ENCODE assay signal across 8 mouse cellular contexts in the genomic region with DNA sequence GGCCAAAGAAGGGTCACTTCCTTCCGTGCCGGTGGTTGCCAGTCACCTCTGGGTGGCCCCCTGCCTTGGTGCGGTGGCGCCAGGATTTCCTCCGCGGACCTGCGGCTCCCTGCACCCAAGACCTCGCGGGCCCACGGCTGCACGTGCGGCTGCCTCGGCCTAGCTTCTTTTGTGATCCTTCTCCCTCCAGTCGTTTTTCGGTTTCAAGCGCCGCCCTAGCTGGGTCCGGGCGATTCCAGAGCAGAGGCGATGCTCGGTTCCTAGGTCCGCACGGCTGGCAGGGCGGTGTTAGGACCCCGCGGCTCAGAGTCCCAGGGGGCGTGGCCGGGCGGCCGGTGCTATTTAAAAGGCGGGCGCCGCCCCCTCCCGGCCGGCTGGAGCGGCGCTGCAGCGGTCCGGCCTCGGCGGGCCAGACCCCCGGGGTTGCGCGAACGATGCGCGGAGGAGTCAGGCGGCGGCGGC. TPM values are rescaled to one million over a fixed set of nuclear protein-coding genes. Genes with fewer than 3 reads are reported as not detected.
DNase-seq lines count a peak whose midpoint lies in the region; ATAC-seq and TF ChIP-seq lines count a peak whose summit lies in the region.

No protein-coding gene starts in this region.

- TF ChIP-seq POLR2A in thymus, adult 2 months (IDR thresholded peaks at IDR 0.05; ENCODE audit: control insufficient read depth, extremely low read depth, insufficient read depth, low read length, poor library complexity): no peak

- no peaks in the 10 kb centered on the region for H3K36me3 ChIP-seq in E14TG2a.4 (ENCODE audit: insufficient read depth, low read length)
- no peaks in the 10 kb centered on the region for H3K36me3 ChIP-seq in forebrain, embryonic 15.5 days
- no peaks in the 10 kb centered on the region for H3K36me3 ChIP-seq in lung, embryonic 16.5 days (ENCODE audit: control insufficient read depth, insufficient read depth, low read length)
- H3K36me3 ChIP-seq in thymus, adult 2 months (ENCODE audit: control insufficient read depth, insufficient read depth, low read length): no peaks in the 10 kb centered on the region

- no peak for TF ChIP-seq CTCF in E14TG2a.4 (conservative IDR thresholded peaks at IDR 0.05; ENCODE audit: low read length)
- TF ChIP-seq CTCF in layer of hippocampus, adult 2 months (conservative IDR thresholded peaks at IDR 0.05): peak; percentile 67
- TF ChIP-seq CTCF in thymus, adult 2 months (IDR thresholded peaks at IDR 0.05; ENCODE audit: borderline replicate concordance, control insufficient read depth, extremely low read depth, insufficient read depth, low read length, poor library complexity): 0 out of 2 replicates have a peak, but pooled peaks have one; percentile 57

- under 1% methylated on average over 48 of the region's 50 CpGs for WGBS in forebrain, embryonic 15.5 days
- WGBS in lung, embryonic 16.5 days: 0% methylated on average over 47 of the region's 50 CpGs
- whole genome bisulfite sequencing in thymus, adult 2 months: under 1% methylated on average over 50 of the region's 50 CpGs

- peak; percentile 83 for ATAC-seq in forebrain, embryonic 15.5 days (replicated peaks)
- peak; percentile 85 for ATAC-seq in lung, embryonic 16.5 days (ENCODE audit: low read depth)

- H3K4me1 ChIP-seq in E14TG2a.4 (replicated peaks; ENCODE audit: low read depth, low read length): peaks cover 28% of the 10 kb centered on the region
- H3K4me1 ChIP-seq in forebrain, embryonic 15.5 days: peaks cover 9% of the 10 kb centered on the region
- H3K4me1 ChIP-seq in lung, embryonic 16.5 days (replicated peaks; ENCODE audit: control insufficient read depth, insufficient read depth, low read length): peaks cover 13% of the 10 kb centered on the region
- H3K4me1 ChIP-seq in thymus, adult 2 months (replicated peaks; ENCODE audit: control insufficient read depth, insufficient read depth, low read length): peaks cover 49% of the 10 kb centered on the region

- peak overlapping the region; percentile 52 for H3K9ac ChIP-seq in forebrain, embryonic 15.5 days (replicated peaks)
- peak overlapping the region; percentile 66 for H3K9ac ChIP-seq in lung, embryonic 16.5 days (ENCODE audit: low read length)

- H3K4me2 ChIP-seq in forebrain, embryonic 15.5 days (replicated peaks): peak overlapping the region; percentile 78
- H3K4me2 ChIP-seq in lung, embryonic 16.5 days (ENCODE audit: low read depth, low read length): peak overlapping the region; percentile 93

- no peak overlapping the region for H3K27ac ChIP-seq in forebrain, embryonic 15.5 days (replicated peaks)
- peak overlapping the region; percentile 28; the same call in 1 of the 2 replicates for H3K27ac ChIP-seq in layer of hippocampus, adult 2 months
- H3K27ac ChIP-seq in lung, embryonic 16.5 days (ENCODE audit: low read length): no peak overlapping the region
- H3K27ac ChIP-seq in thymus, adult 2 months (ENCODE audit: control insufficient read depth, insufficient read depth, low read length): no peak overlapping the region

- peaks cover 79% of the 10 kb centered on the region for H3K27me3 ChIP-seq in E14TG2a.4 (ENCODE audit: insufficient read depth, low read length)
- H3K27me3 ChIP-seq in forebrain, embryonic 15.5 days: peaks cover 2% of the 10 kb centered on the region; the same call in 1 of the 2 replicates
- no peaks in the 10 kb centered on the region for H3K27me3 ChIP-seq in lung, embryonic 16.5 days (ENCODE audit: control insufficient read depth, insufficient read depth, low read depth, low read length)
- no peaks in the 10 kb centered on the region for H3K27me3 ChIP-seq in thymus, adult 2 months (ENCODE audit: control insufficient read depth, insufficient read depth, low read length)

- peaks cover 5% of the 10 kb centered on the region; the same call in 1 of the 2 replicates for H3K9me3 ChIP-seq in E14TG2a.4 (ENCODE audit: low read length)
- no peaks in the 10 kb centered on the region for H3K9me3 ChIP-seq in forebrain, embryonic 15.5 days
- H3K9me3 ChIP-seq in lung, embryonic 16.5 days (ENCODE audit: control insufficient read depth, low read length): no peaks in the 10 kb centered on the region

- peak overlapping the region; percentile 76 for H3K4me3 ChIP-seq in E14TG2a.4 (replicated peaks; ENCODE audit: low read length)
- H3K4me3 ChIP-seq in forebrain, embryonic 15.5 days: peak overlapping the region; percentile 56
- peak overlapping the region; percentile 63 for H3K4me3 ChIP-seq in layer of hippocampus, adult 2 months
- peak overlapping the region; percentile 62 for H3K4me3 ChIP-seq in lung, embryonic 16.5 days (ENCODE audit: low read length)
- H3K4me3 ChIP-seq in thymus, adult 2 months (ENCODE audit: control insufficient read depth, insufficient read depth, low read length): peak overlapping the region; percentile 22

- DNase-seq in c-Kit-positive CD71-negative TER-119-negative erythroid progenitor cells, embryonic 14.5 days (ENCODE audit: low read depth): peak; percentile 57
- peak; percentile 90 for DNase-seq in heart, postnatal 4 days
- DNase-seq in layer of hippocampus, adult 2 months (ENCODE audit: low spot score in 2 of 2): peak; percentile 37 to 61
- DNase-seq in ovary, postnatal 10 days (ENCODE audit: low spot score): peak; percentile 58
- DNase-seq in thymus, adult 2 months: peak; percentile 70

RNA-seq across cellular contexts. Expression of a gene that starts 0.6 kb away (rescaled TPM):
- polyA plus RNA-seq in forebrain, embryonic 15.5 days (2015; fragmentation: Nextera tagmentation; extraction: Ambion mirVana): 2.3 and 2.4 TPM in 2 replicates
- total RNA-seq in heart, postnatal 4 days (2021): 10 to 100 TPM; 17.3 to 18.6 TPM
- 1 to 10 TPM; 1.7 to 2.2 TPM for total RNA-seq in layer of hippocampus, adult 2 months (2021)
- polyA plus RNA-seq in lung, embryonic 16.5 days (2015; fragmentation: Nextera tagmentation; extraction: Ambion mirVana): 6.0 and 6.3 TPM in 2 replicates
- 6.2 and 7.2 TPM in 2 replicates for polyA plus RNA-seq in thymus, adult 2 months (2012; rRNA removed)

RNA-seq across cellular contexts. Expression of a gene that starts 49.4 kb away (rescaled TPM):
- polyA plus RNA-seq in forebrain, embryonic 15.5 days (2015; fragmentation: Nextera tagmentation; extraction: Ambion mirVana): not detected in 2 replicates
- total RNA-seq in heart, postnatal 4 days (2021): not detected
- not detected for total RNA-seq in layer of hippocampus, adult 2 months (2021)
- not detected in 2 replicates for polyA plus RNA-seq in lung, embryonic 16.5 days (2015; fragmentation: Nextera tagmentation; extraction: Ambion mirVana)
- 0.14 and 0.22 TPM in 2 replicates for polyA plus RNA-seq in thymus, adult 2 months (2012; rRNA removed)

Comparison
In these comparisons a context has a peak if more than half of its experiments do, and no peak if none do; other contexts are left out.
1. H3K4me3 ChIP-seq: peak in every context shown above with its lines; median percentile 76 in E14TG2a.4; 63 in layer of hippocampus, adult 2 months; 62 in lung, embryonic 16.5 days; 56 in forebrain, embryonic 15.5 days; 22 in thymus, adult 2 months.